Mouse (Mus musculus): ENCODE measurements around the gene Tysnd1. TPM values are rescaled to one million over a fixed set of nuclear protein-coding genes. Genes with fewer than 3 reads are reported as not detected.

Tysnd1 gene
- polyA plus RNA-seq, 1 experiment from 2014 or later = 48.0 TPM

DNA sequence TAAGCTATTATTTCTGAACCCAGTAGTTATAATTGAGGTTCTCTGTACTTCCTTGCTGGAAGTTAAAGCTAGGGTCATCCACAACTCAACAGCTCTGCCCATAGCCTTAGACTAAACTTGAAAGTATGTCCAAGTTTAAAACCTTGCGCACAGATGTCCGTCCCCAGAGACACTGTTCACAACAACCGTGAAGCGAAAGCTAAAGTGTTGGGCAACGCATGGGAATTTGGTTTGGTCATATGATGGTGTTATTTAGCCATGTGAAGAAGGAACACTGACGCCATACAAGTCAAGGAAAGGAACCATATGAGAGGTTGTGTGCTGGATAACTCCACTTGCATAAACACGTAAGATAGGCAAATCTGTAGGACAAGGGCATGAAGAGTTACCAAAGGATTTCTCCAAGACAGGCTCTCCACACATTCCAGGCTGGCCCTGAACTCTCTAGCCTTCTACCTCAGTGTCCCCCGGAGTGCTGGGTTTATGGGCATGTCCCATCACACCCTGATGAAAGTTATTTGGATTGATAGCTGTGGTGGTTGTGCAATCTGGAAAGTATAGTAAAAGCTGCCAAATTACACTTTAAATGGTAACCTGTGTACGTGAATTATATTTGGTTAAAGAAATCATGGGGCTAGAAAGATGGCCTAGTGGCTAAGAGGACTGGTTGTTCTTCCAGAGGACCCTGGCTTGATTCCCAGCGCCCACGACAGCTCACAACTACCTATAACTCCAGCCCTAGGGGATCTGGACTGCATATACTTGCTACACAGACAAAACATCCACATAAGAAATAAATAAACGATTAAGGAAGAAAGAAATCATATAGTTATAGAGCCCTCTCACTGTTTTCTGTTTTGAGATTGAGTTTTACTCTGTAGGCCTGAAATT, 22.3 kb downstream of the Tysnd1 start:
- WGBS = 89% methylated on average over 12 of the region's 12 CpGs
- no peak overlapping the region for H3K4me2 ChIP-seq (replicated peaks)
- no peak overlapping the region for H3K4me3 ChIP-seq
- no peak overlapping the region for H3K27ac ChIP-seq
- H3K27me3 ChIP-seq = no peaks in the 10 kb centered on the region
- no peak for ATAC-seq (ENCODE audit: insufficient number of reproducible peaks, insufficient read depth, low FRiP score, low TSS enrichment)
- H3K4me1 ChIP-seq = peaks cover 9% of the 10 kb centered on the region; the same call in 1 of the 2 replicates
- H3K36me3 ChIP-seq = no peaks in the 10 kb centered on the region
- H3K9me3 ChIP-seq = no peaks in the 10 kb centered on the region
- H3K9ac ChIP-seq = no peak overlapping the region

DNA sequence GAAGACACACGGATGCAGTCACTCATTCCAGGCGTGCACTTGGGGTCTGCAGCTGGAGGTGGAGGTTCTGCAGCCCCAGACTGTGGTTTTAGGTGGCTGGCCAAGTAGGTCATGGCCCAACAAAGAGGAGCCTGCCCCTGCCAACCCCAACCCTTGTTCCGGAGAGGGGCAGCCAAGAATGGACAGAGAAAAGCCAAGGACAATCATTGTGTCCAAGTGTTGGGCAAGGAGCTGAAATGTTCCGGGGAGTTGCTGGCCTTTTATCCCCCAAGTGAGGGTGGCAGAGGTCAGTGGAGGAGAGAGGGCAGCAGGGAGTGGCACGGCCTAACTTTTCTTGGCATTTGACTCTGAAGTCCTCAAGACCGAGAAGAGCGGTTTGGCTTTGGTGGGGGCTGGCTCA, 25.0 kb downstream of the Tysnd1 start:
- Histone ChIP-seq H3K27ac (no peak overlapping the region), H3K27me3 (no peaks in the 10 kb centered on the region), H3K9ac (no peak overlapping the region), H3K4me2 (replicated peaks) (no peak overlapping the region), H3K4me1 (peaks cover 9% of the 10 kb centered on the region; the same call in 1 of the 2 replicates), H3K9me3 (no peaks in the 10 kb centered on the region), H3K4me3 (no peak overlapping the region), H3K36me3 (no peaks in the 10 kb centered on the region)
- ATAC-seq (ENCODE audit: insufficient number of reproducible peaks, insufficient read depth, low FRiP score, low TSS enrichment) = no peak
- WGBS = 92% methylated on average over 7 of the region's 7 CpGs

DNA sequence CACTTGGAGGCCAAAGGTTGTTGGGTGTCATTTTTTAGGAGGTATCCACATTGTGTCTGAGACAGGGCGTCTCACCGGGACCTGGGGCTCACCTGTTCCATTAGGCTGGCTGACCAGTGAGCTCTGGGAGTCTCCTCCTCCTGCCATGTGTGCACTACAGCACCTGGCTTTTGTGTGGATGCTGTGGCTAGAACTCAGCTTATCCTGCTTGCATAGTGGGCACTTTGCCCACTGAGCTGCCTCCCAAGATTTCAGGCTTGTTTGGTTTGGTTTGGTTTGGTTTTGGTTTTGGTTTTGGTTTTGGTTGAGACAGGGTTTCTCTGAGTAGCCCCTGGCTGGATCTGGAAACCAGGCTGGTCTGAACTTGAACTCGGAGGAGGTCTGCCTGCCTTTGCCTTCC, 26.9 kb downstream of the Tysnd1 start:
- Histone ChIP-seq H3K36me3 (no peaks in the 10 kb centered on the region), H3K27me3 (no peaks in the 10 kb centered on the region), H3K9ac (no peak overlapping the region), H3K4me3 (no peak overlapping the region), H3K4me1 (no peaks in the 10 kb centered on the region), H3K9me3 (no peaks in the 10 kb centered on the region), H3K4me2 (replicated peaks) (no peak overlapping the region), H3K27ac (no peak overlapping the region)
- no peak for ATAC-seq (ENCODE audit: insufficient number of reproducible peaks, insufficient read depth, low FRiP score, low TSS enrichment)
- 78% methylated on average over 3 of the region's 3 CpGs for WGBS

DNA sequence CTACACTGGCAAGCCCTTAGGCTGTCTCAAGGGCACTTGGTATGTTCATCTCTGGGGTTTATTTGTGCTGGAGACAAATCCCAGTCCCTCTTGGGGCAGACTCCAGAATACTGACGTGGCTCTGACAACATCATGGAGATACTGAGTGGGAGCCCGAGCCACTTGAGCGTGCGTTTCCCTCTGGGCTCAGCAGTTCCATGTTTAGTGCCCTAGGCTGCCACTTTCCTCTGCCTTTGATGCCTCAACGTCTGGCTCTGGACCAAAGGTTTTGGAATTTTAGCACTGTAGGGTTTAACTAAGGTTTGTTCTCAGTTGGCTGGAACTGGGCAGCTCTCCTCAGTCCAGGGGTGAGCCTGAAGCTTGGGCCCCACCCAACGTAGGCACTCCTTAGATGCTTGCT, 28.0 kb downstream of the Tysnd1 start:
- Histone ChIP-seq H3K9me3 (no peaks in the 10 kb centered on the region), H3K9ac (no peak overlapping the region), H3K4me1 (no peaks in the 10 kb centered on the region), H3K27me3 (no peaks in the 10 kb centered on the region), H3K4me3 (no peak overlapping the region), H3K36me3 (no peaks in the 10 kb centered on the region), H3K27ac (no peak overlapping the region), H3K4me2 (replicated peaks) (no peak overlapping the region)
- WGBS = 72% methylated on average over 6 of the region's 6 CpGs
- ATAC-seq (ENCODE audit: insufficient number of reproducible peaks, insufficient read depth, low FRiP score, low TSS enrichment) = no peak

DNA sequence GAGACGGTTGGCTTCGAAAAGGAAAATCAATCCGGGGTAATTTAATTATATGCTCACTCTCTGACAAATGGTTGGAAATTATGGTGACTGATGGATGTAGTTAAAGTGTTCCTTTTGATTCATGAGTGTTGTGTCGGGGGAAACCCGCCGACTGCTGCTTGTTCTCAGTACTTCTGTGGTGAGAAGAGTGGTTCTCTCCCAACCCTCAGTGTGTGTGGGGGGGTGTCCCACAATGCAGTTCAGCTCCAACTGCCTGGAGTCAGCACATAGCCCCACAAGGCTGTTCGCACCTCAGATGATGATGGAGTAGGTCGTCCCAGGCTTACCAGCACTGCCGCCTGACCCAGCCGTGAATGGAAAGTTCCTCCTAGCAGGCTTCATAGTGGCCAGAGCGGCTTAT, 33.9 kb downstream of the Tysnd1 start:
- Histone ChIP-seq H3K4me2 (replicated peaks) (no peak overlapping the region), H3K4me1 (no peaks in the 10 kb centered on the region), H3K27ac (no peak overlapping the region), H3K9me3 (no peaks in the 10 kb centered on the region), H3K36me3 (no peaks in the 10 kb centered on the region; the same call in 1 of the 2 replicates), H3K4me3 (no peak overlapping the region), H3K9ac (no peak overlapping the region), H3K27me3 (no peaks in the 10 kb centered on the region)
- no peak for ATAC-seq (ENCODE audit: insufficient number of reproducible peaks, insufficient read depth, low FRiP score, low TSS enrichment)
- 74% methylated on average over 11 of the region's 11 CpGs for WGBS

DNA sequence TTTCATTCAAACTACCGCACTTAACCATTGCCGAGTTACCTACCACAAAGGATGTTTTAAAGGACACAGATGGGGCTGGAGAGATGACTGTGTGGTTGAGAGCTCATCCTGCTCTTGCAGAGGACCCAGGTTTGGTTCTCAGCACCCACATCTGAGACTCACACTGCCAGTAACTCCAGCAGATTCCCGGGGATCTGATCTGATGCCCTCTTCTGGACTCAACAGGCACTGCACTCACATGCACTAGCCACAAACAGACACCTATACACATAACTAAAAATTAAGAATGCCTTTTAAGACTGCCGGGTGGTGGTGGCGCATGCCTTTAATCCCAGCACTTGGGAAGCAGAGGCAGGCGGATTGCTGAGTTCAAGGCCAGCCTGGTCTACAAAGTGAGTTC, 34.9 kb downstream of the Tysnd1 start:
- WGBS = 93% methylated on average over 6 of the region's 6 CpGs

DNA sequence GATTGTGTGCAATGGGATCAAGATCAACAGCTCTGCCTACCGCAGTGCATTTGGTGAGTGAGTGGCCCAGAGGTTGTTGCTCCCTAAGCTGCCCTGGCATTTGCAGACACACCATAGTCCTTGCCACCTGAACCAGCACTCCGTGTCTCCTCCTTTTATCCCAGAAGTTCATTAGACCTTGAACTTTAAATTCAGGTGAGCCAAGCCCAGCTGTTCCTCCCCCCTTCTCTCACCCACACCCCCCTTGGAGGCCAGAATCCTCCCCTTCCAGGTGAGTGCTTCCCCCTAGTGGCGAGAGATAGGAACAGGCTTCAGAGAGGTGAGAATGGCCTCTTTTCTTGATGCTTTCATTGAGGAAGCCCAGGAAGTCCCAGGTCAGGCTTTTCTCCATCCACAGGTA, 39.1 kb downstream of the Tysnd1 start:
- WGBS = 33% methylated on average over 3 of the region's 3 CpGs
- no peaks in the 10 kb centered on the region for H3K4me1 ChIP-seq
- no peak overlapping the region for H3K9ac ChIP-seq
- H3K27me3 ChIP-seq = no peaks in the 10 kb centered on the region
- no peak overlapping the region for H3K27ac ChIP-seq
- H3K36me3 ChIP-seq = peaks cover 29% of the 10 kb centered on the region
- ATAC-seq (ENCODE audit: insufficient number of reproducible peaks, insufficient read depth, low FRiP score, low TSS enrichment) = no peak
- no peaks in the 10 kb centered on the region for H3K9me3 ChIP-seq
- H3K4me3 ChIP-seq = no peak overlapping the region
- no peak overlapping the region for H3K4me2 ChIP-seq (replicated peaks)

More for the DNA sequence above, 34.9 kb downstream of the Tysnd1 start:
- no peak for ATAC-seq (ENCODE audit: insufficient number of reproducible peaks, insufficient read depth, low FRiP score, low TSS enrichment)
- Histone ChIP-seq H3K9me3 (no peaks in the 10 kb centered on the region), H3K4me3 (no peak overlapping the region), H3K4me1 (no peaks in the 10 kb centered on the region), H3K27me3 (no peaks in the 10 kb centered on the region), H3K4me2 (replicated peaks) (no peak overlapping the region), H3K36me3 (no peaks in the 10 kb centered on the region; the same call in 1 of the 2 replicates), H3K9ac (no peak overlapping the region), H3K27ac (no peak overlapping the region)

DNA sequence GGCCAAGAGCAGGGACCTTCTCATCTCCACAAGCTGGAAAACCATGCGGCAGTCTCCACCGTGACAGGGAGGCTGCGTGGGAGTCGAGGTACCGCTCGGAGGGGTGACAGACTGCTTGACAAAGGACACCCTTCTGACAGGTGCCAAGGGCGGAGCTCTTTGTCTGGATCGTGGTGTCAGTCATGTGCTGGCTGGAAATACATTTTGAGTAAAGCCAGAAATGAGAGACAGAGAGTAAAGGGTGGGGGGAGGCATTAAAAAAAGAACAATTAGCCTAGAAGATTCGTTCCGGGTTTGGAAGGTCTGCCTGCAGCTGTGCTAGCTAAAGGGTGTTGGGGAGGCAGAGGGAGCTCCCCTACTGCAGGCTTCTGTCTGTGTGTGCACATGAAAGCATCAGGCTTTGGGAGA, 41.4 kb downstream of the Tysnd1 start:
- Histone ChIP-seq H3K27ac (no peak overlapping the region), H3K4me1 (no peaks in the 10 kb centered on the region), H3K27me3 (no peaks in the 10 kb centered on the region), H3K4me2 (replicated peaks) (no peak overlapping the region), H3K9me3 (no peaks in the 10 kb centered on the region), H3K9ac (no peak overlapping the region), H3K4me3 (no peak overlapping the region), H3K36me3 (peaks cover 52% of the 10 kb centered on the region)
- no peak for ATAC-seq (ENCODE audit: insufficient number of reproducible peaks, insufficient read depth, low FRiP score, low TSS enrichment)
- WGBS = 77% methylated on average over 10 of the region's 10 CpGs

DNA sequence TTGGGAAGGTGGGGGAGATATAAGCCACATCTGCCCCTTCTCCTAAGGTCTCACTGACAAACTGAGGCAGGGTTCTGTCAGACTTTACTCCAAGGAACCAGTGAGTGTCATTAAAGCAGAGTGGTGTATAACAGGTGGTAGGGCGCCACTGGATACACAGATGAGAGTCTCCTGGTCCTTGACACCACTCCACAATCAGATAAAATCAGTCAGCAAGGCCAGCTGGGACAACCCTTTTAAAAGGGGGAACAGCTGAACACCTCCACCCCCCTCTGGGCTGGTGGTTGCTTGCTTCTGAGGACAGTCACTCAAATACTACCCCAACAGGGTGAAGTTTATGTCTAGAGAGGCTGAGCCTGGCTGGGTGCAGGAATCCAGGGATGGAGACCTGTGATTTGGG, 42.2 kb downstream of the Tysnd1 start:
- no peaks in the 10 kb centered on the region for H3K27me3 ChIP-seq
- 92% methylated on average over 1 of the region's 1 CpGs for WGBS
- no peak overlapping the region for H3K9ac ChIP-seq
- no peak overlapping the region for H3K4me3 ChIP-seq
- peaks cover 60% of the 10 kb centered on the region for H3K36me3 ChIP-seq
- no peaks in the 10 kb centered on the region for H3K4me1 ChIP-seq
- H3K9me3 ChIP-seq = no peaks in the 10 kb centered on the region
- no peak for ATAC-seq (ENCODE audit: insufficient number of reproducible peaks, insufficient read depth, low FRiP score, low TSS enrichment)
- H3K4me2 ChIP-seq (replicated peaks) = no peak overlapping the region
- H3K27ac ChIP-seq = no peak overlapping the region

DNA sequence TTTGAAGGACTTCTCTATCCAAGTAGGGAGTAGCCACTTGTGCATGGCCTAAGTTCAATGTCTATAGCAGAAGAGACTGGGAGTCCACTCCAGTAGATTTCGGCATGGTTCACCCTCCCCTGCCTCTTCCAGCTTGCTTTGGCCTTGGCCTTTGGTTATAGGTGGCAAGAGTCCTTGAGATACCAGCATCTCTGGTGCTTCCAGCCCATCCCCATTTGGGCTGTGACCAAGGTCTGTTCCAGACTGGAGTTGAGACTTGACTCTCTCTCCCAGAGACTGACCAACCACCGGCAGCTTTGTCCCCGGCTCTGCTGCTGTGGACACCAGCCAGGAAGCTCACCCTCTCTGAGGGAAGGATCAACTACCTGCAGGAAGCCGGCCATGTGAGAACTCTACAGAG, 42.8 kb downstream of the Tysnd1 start:
- Histone ChIP-seq H3K4me3 (no peak overlapping the region), H3K4me2 (replicated peaks) (no peak overlapping the region), H3K27me3 (no peaks in the 10 kb centered on the region), H3K27ac (no peak overlapping the region), H3K9ac (no peak overlapping the region), H3K9me3 (no peaks in the 10 kb centered on the region), H3K36me3 (peaks cover 66% of the 10 kb centered on the region), H3K4me1 (no peaks in the 10 kb centered on the region)
- WGBS = 89% methylated on average over 4 of the region's 4 CpGs
- ATAC-seq (ENCODE audit: insufficient number of reproducible peaks, insufficient read depth, low FRiP score, low TSS enrichment) = no peak

DNA sequence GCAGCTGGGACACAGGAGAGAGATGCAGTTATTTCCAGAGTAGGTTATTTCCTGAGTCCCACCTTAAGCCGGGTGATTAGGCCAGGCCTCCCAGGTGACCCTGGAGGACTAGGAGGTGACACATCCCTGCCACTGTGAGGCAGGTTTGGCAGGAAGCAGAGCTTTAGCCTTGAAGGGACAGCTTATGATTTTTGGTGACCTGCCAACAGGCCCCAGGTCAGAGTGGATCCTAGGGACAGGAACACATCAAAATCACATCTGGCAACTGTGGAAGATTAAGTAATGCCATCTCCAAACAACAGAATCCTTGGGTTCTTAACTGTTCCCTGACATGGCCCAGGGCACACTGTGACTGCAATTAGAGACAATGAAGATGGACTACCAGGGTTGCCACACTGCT, 46.0 kb downstream of the Tysnd1 start:
- WGBS = 91% methylated on average over 1 of the region's 1 CpGs
- Histone ChIP-seq H3K9me3 (no peaks in the 10 kb centered on the region), H3K9ac (no peak overlapping the region), H3K27me3 (no peaks in the 10 kb centered on the region), H3K36me3 (peaks cover 97% of the 10 kb centered on the region), H3K27ac (no peak overlapping the region), H3K4me3 (no peak overlapping the region), H3K4me1 (no peaks in the 10 kb centered on the region), H3K4me2 (replicated peaks) (no peak overlapping the region)
- no peak for ATAC-seq (ENCODE audit: insufficient number of reproducible peaks, insufficient read depth, low FRiP score, low TSS enrichment)

DNA sequence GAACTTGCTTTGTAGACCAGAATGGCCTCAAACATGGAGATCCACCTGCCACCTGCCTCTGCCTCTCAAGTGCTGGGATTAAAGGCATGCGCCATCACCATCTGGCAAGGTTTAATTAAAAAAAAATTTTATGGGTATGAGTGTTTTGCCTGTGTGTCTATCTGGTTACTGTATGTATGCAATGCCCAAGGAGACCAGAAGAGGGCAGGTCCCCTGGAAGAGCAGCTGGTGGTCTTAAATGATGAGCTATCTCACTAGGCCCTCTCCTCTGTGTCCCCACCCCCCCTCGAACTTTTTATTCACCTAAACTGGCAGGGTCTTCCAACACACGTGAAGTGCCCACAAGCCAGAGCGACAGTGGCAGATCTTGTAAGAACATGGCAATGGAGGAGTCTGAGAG, 46.6 kb downstream of the Tysnd1 start:
- 85% methylated on average over 4 of the region's 4 CpGs for WGBS

More for the DNA sequence above, 46.6 kb downstream of the Tysnd1 start:
- H3K4me1 ChIP-seq = no peaks in the 10 kb centered on the region
- no peak overlapping the region for H3K9ac ChIP-seq
- H3K4me3 ChIP-seq = no peak overlapping the region
- H3K36me3 ChIP-seq = peaks cover 98% of the 10 kb centered on the region
- ATAC-seq (ENCODE audit: insufficient number of reproducible peaks, insufficient read depth, low FRiP score, low TSS enrichment) = no peak
- no peak overlapping the region for H3K4me2 ChIP-seq (replicated peaks)
- H3K27me3 ChIP-seq = no peaks in the 10 kb centered on the region
- no peaks in the 10 kb centered on the region for H3K9me3 ChIP-seq
- no peak overlapping the region for H3K27ac ChIP-seq
